Mouse (Mus musculus) megakaryocyte, adult 5-6 weeks (primary cell): ENCODE results near the gene Pafah2. TPM values are rescaled to one million over a fixed set of nuclear protein-coding genes. Genes with fewer than 3 reads are reported as not detected.
"Not testable (repeated sequence)": the region's sequence is repeated elsewhere in the genome, so short reads cannot be mapped to it uniquely, and the experiment has no call there.

ENCODE experiments used
- ATAC-seq: 2 replicates; pipeline ENCODE4 v1.8.0; 2016; ENCODE audit warnings: mild to moderate bottlenecking, inconsistent platforms; ENCODE audit not compliant: poor library complexity, severe bottlenecking
- total RNA-seq, 2 experiments: library from RNA; stranded (forward) in 1 of 2; stranded (reverse) in 1 of 2; fragments of 153-499, 151-499 nt in 1 of 2; fragments of 221-1000, 200-1000 nt in 1 of 2; gene quantifications; 2 replicates each; pipeline versions ENCODE4 v1.2.3 to v1.2.4; 2015 to 2017

The Pafah2 gene
- total RNA-seq, 2 experiments from 2014 or later = 5.5 to 5.9 TPM

GRCm38 (mm10) chr4:134371316-134371855 is 24.7 kb upstream of the Pafah2 start:
- ATAC-seq = no peak

GRCm38 (mm10) chr4:134372294-134372747 is 23.8 kb upstream of the Pafah2 start:
- ATAC-seq = peak; percentile 85

GRCm38 (mm10) chr4:134373295-134373694 is 22.8 kb upstream of the Pafah2 start:
- no peak for ATAC-seq

- no peak for ATAC-seq
Measured at GRCm38 (mm10) chr4:134374306-134374705, 21.8 kb upstream of the Pafah2 start.

- ATAC-seq = no peak
Measured at GRCm38 (mm10) chr4:134378089-134378615, 18.0 kb upstream of the Pafah2 start.

GRCm38 (mm10) chr4:134379510-134379909 is 16.6 kb upstream of the Pafah2 start:
- no peak for ATAC-seq

- ATAC-seq = not testable (repeated sequence)
Measured at GRCm38 (mm10) chr4:134383750-134384149, 12.4 kb upstream of the Pafah2 start, which contains the start of gene Extl1. Gene Extl1 (minus strand): TSS chr4:134383850.

GRCm38 (mm10) chr4:134387268-134387667 is 8.9 kb upstream of the Pafah2 start:
- ATAC-seq = no peak

- ATAC-seq = 0 out of 2 replicates have a peak, but pooled peaks have one; percentile 40
Measured at GRCm38 (mm10) chr4:134388397-134388796, 7.7 kb upstream of the Pafah2 start.

- no peak for ATAC-seq
Measured at GRCm38 (mm10) chr4:134391636-134392035, 4.5 kb upstream of the Pafah2 start.

- no peak for ATAC-seq
Measured at GRCm38 (mm10) chr4:134392595-134392994, 3.5 kb upstream of the Pafah2 start.

GRCm38 (mm10) chr4:134393026-134393425 is 3.1 kb upstream of the Pafah2 start:
- no peak for ATAC-seq

- no peak for ATAC-seq
Measured at GRCm38 (mm10) chr4:134395142-134395541, 978 bp upstream of the Pafah2 start.

GRCm38 (mm10) chr4:134397121-134397520 is 1.0 kb downstream of the Pafah2 start:
- ATAC-seq = peak; percentile 18

GRCm38 (mm10) chr4:134397732-134398131 is 1.6 kb downstream of the Pafah2 start:
- ATAC-seq = no peak

GRCm38 (mm10) chr4:134400206-134400605 is 4.1 kb downstream of the Pafah2 start:
- ATAC-seq = no peak

- peak; percentile 67 for ATAC-seq
Measured at GRCm38 (mm10) chr4:134401181-134401661, 5.1 kb downstream of the Pafah2 start.

GRCm38 (mm10) chr4:134401856-134402570 is 5.9 kb downstream of the Pafah2 start:
- ATAC-seq = 0 out of 2 replicates have a peak, but pooled peaks have one; percentile 12

GRCm38 (mm10) chr4:134402571-134403262 is 6.6 kb downstream of the Pafah2 start:
- ATAC-seq = peak; percentile 32

GRCm38 (mm10) chr4:134403721-134404120 is 7.6 kb downstream of the Pafah2 start:
- no peak for ATAC-seq

GRCm38 (mm10) chr4:134409286-134409685 is 13.2 kb downstream of the Pafah2 start:
- ATAC-seq = no peak
